Mouse (Mus musculus) hindbrain, postnatal 0 days (tissue): ENCODE data around the gene Fam120b. TPM values are rescaled to one million over a fixed set of nuclear protein-coding genes. Genes with fewer than 3 reads are reported as not detected.
A peak's percentile ranks its signal among the peaks of the same experiment; 100 is the strongest.

Source experiments
- ATAC-seq: fragments of 200-750 bp; cut with Nextera tagmentation; 2 replicates; pipeline ENCODE4 v1.8.0; 2017; ENCODE audit warnings: mild to moderate bottlenecking, moderate TSS enrichment, moderate library complexity
- DNase-seq: peaks from one replicate; pipeline ENCODE4 v3.0.0-alpha.2; 2015; ENCODE audit warnings: low spot score
- H3K27ac ChIP-seq: fragments of 300-500 bp; sonication (generic); 2 replicates; pipeline ENCODE4 v1.5.1; 2014; ENCODE audit warnings: mild to moderate bottlenecking
- H3K27me3 ChIP-seq: fragments of 300-500 bp; sonication (generic); 2 replicates; pipeline ENCODE4 v1.6.1; 2014; ENCODE audit warnings: low read length, mixed read lengths; ENCODE audit not compliant: insufficient read depth
- H3K36me3 ChIP-seq: fragments of 300-500 bp; sonication (generic); 2 replicates; pipeline ENCODE4 v1.6.1; 2014; ENCODE audit warnings: low read length, mixed read lengths; ENCODE audit not compliant: insufficient read depth
- H3K4me1 ChIP-seq: fragments of 300-500 bp; sonication (generic); 2 replicates; pipeline ENCODE4 v1.6.1; 2014; ENCODE audit warnings: antibody characterized with exemption, low read length, mixed read lengths; ENCODE audit not compliant: insufficient read depth
- H3K4me2 ChIP-seq: fragments of 300-500 bp; sonication (generic); 2 replicates; pipeline ENCODE4 v1.6.1; 2014; ENCODE audit warnings: low read depth, mild to moderate bottlenecking, low read length, moderate library complexity, mixed read lengths
- H3K4me3 ChIP-seq: fragments of 300-500 bp; sonication (generic); 2 replicates; pipeline ENCODE4 v1.5.1; 2014; ENCODE audit warnings: low read length
- H3K9ac ChIP-seq: fragments of 300-500 bp; sonication (generic); replicated peaks from 2 replicates; pipeline ENCODE4 v1.6.1; 2014; ENCODE audit warnings: mild to moderate bottlenecking, low read length, moderate library complexity, mixed read lengths
- H3K9me3 ChIP-seq: fragments of 300-500 bp; sonication (generic); 2 replicates; pipeline ENCODE4 v1.6.1; 2016; ENCODE audit warnings: low read length, mixed read lengths
- CTCF ChIP-seq: IDR thresholded peaks from 2 replicates; pipeline ENCODE4 v1.5.1; 2016; ENCODE audit warnings: antibody characterized with exemption, control low read depth, low read depth
- WGBS: fragments of 180-500 bp; shearing (Covaris S2); extraction: QIAGEN DNeasy Blood & Tissue Kit; methylation state at CpG from one replicate; pipeline ENCODE4 v1.1.7; 2014; 5-methylcytosine and 5-hydroxymethylcytosine counted together
- polyA plus RNA-seq: library from polyadenylated mRNA; unstranded; fragments of >200 nt; fragmentation: Nextera tagmentation; extraction: Ambion mirVana; gene quantifications from 2 replicates; pipeline ENCODE4 v1.2.1, GENCODE M21; 2015
- total RNA-seq: library from RNA; depleted of rRNA; stranded (reverse); fragments of >200 nt; gene quantifications from 2 replicates; pipeline ENCODE4 v1.2.3, GENCODE M21; 2014

The Fam120b gene
- total and polyA plus RNA-seq, 2 experiments from 2014 or later: 31.7 to 40.8 TPM

DNA sequence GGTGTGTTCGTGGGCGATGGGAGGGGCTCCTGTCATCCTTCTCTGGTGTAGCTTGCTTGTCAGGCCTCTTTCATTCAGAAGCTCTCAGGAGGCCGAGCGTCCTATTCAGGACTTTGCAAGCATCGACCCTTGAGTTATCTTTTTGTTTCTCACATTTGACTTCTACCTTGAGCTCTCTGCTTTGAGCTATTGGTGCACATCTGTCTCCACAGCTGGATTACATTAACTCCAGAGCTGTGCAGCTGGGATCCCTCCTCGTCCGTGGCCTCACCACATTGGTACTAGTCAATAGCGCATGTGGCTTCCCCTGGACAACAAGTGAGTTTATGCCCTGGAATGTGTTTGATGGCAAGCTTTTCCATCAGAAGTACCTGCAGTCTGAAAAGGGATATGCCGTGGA lies 26.7 kb downstream of the Fam120b start:
- TF ChIP-seq CTCF: no peak
- H3K4me1 ChIP-seq: no peaks in the 10 kb centered on the region
- no peak for ATAC-seq
- H3K4me2 ChIP-seq: no peak overlapping the region
- no peaks in the 10 kb centered on the region for H3K27me3 ChIP-seq
- no peak overlapping the region for H3K27ac ChIP-seq
- H3K9ac ChIP-seq: no peak overlapping the region
- no peaks in the 10 kb centered on the region for H3K9me3 ChIP-seq
- no peak for DNase-seq
- no peak overlapping the region for H3K4me3 ChIP-seq
- WGBS: 90% methylated on average over 9 of the region's 9 CpGs
- H3K36me3 ChIP-seq: peaks cover 60% of the 10 kb centered on the region

GRCm38 (mm10) chr17:15423080-15423765 lies 27.2 kb downstream of the Fam120b start:
- Histone ChIP-seq H3K4me1 (no peaks in the 10 kb centered on the region), H3K9me3 (no peaks in the 10 kb centered on the region), H3K9ac (no peak overlapping the region), H3K27me3 (no peaks in the 10 kb centered on the region), H3K4me2 (no peak overlapping the region), H3K36me3 (peaks cover 58% of the 10 kb centered on the region), H3K4me3 (no peak overlapping the region), H3K27ac (no peak overlapping the region)
- WGBS: 69% methylated on average over 8 of the region's 8 CpGs
- DNase-seq (no peak), ATAC-seq (no peak)
- no peak for TF ChIP-seq CTCF

- H3K36me3 ChIP-seq: peaks cover 70% of the 10 kb centered on the region
- H3K27me3 ChIP-seq: no peaks in the 10 kb centered on the region
- DNase-seq (no peak), ATAC-seq (no peak)
- TF ChIP-seq CTCF: no peak
- no peak overlapping the region for H3K27ac ChIP-seq
- H3K9me3 ChIP-seq: no peaks in the 10 kb centered on the region
- WGBS: 93% methylated on average over 3 of the region's 3 CpGs
- H3K4me3 ChIP-seq: no peak overlapping the region
- no peak overlapping the region for H3K9ac ChIP-seq
- no peaks in the 10 kb centered on the region for H3K4me1 ChIP-seq
- H3K4me2 ChIP-seq: no peak overlapping the region
Measured at GRCm38 (mm10) chr17:15425931-15426330, 29.9 kb downstream of the Fam120b start.

DNA sequence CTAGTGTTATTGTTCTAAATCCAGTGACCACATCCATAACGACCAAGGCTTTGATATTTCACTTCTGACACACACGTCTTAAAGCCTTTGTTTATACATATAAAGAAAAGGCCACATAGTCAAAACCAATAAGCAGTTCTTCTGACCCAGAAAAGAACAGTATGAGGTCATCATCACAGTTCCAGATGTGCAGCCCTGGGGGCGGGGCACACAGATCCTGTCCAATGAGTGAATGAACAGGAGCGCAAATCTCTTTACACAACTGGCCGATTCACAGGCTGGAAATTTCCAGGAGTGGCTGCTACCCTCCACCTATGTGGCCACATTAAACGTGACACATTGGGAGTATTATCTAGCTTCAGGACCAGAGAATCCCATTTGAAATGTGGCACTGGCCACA lies 33.4 kb downstream of the Fam120b start:
- 89% methylated on average over 6 of the region's 6 CpGs for whole genome bisulfite sequencing

GRCm38 (mm10) chr17:15429937-15430336 lies 33.9 kb downstream of the Fam120b start:
- no peak for ATAC-seq
- no peak overlapping the region for H3K27ac ChIP-seq
- H3K27me3 ChIP-seq: no peaks in the 10 kb centered on the region
- TF ChIP-seq CTCF: no peak
- DNase-seq: peak; percentile 23
- H3K9ac ChIP-seq: no peak overlapping the region
- H3K4me1 ChIP-seq: no peaks in the 10 kb centered on the region
- H3K4me3 ChIP-seq: no peak overlapping the region
- no peaks in the 10 kb centered on the region for H3K9me3 ChIP-seq
- no peak overlapping the region for H3K4me2 ChIP-seq
- H3K36me3 ChIP-seq: peaks cover 69% of the 10 kb centered on the region
- 68% methylated on average over 1 of the region's 1 CpGs for WGBS

More for the DNA sequence above, 33.4 kb downstream of the Fam120b start:
- Histone ChIP-seq H3K9me3 (no peaks in the 10 kb centered on the region), H3K4me3 (no peak overlapping the region), H3K4me2 (no peak overlapping the region), H3K36me3 (peaks cover 65% of the 10 kb centered on the region), H3K4me1 (no peaks in the 10 kb centered on the region), H3K27ac (no peak overlapping the region), H3K27me3 (no peaks in the 10 kb centered on the region), H3K9ac (no peak overlapping the region)
- TF ChIP-seq CTCF: no peak
- DNase-seq (no peak), ATAC-seq (no peak)

DNA sequence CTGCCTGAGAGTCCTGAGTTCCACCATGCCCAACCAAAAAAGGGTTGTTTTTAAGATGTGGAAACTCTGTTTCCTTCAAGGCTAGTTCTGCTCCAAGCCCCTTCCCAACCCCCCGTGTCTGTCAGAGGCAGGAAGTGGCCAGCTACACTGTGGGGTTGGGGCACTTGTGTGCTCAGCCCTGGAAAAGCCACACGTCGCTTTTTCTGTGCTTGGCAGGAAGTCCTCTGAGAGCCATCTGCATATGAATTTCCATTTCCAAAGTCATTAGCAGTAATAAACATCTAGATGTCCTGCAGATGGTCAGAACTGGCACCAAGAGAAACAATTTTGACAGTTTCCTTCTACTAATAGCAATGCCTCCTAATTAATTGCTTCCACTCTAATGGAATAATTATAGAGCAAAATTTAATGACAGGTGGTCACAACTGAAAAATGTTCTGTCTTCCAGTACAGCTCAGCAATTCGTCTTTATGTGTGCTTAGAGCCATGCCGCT lies 35.1 kb downstream of the Fam120b start:
- Histone ChIP-seq H3K4me1 (no peaks in the 10 kb centered on the region), H3K27me3 (no peaks in the 10 kb centered on the region), H3K4me2 (no peak overlapping the region), H3K9ac (no peak overlapping the region), H3K9me3 (no peaks in the 10 kb centered on the region), H3K36me3 (peaks cover 60% of the 10 kb centered on the region), H3K4me3 (no peak overlapping the region), H3K27ac (no peak overlapping the region)
- DNase-seq: peak; percentile 35
- 61% methylated on average over 5 of the region's 5 CpGs for WGBS
- peak; percentile 51 for ATAC-seq
- no peak for TF ChIP-seq CTCF

- TF ChIP-seq CTCF: no peak
- no peak overlapping the region for H3K9ac ChIP-seq
- no peaks in the 10 kb centered on the region for H3K9me3 ChIP-seq
- no peak overlapping the region for H3K27ac ChIP-seq
- no peak overlapping the region for H3K4me3 ChIP-seq
- 95% methylated on average over 4 of the region's 4 CpGs for WGBS
- DNase-seq: no peak
- H3K36me3 ChIP-seq: peaks cover 57% of the 10 kb centered on the region
- no peaks in the 10 kb centered on the region for H3K27me3 ChIP-seq
- ATAC-seq: no peak
- H3K4me1 ChIP-seq: no peaks in the 10 kb centered on the region
- no peak overlapping the region for H3K4me2 ChIP-seq
Measured at GRCm38 (mm10) chr17:15431551-15431950, 35.5 kb downstream of the Fam120b start.
